Mouse (Mus musculus) embryonic facial prominence, embryonic 10.5 days (tissue): Measurements from ENCODE around the gene Asl. TPM values are rescaled to one million over a fixed set of nuclear protein-coding genes. Genes with fewer than 3 reads are reported as not detected.
"Not testable (repeated sequence)": the region's sequence is repeated elsewhere in the genome, so short reads cannot be mapped to it uniquely, and the experiment has no call there.

Experiments
- DNase-seq: peaks from one replicate; pipeline ENCODE4 v3.0.0-alpha.2; 2017; ENCODE audit warnings: low spot score
- H3K27ac ChIP-seq: fragments of 300-500 bp; sonication (generic); replicated peaks from 2 replicates; pipeline ENCODE4 v1.5.1; 2016; ENCODE audit warnings: mild to moderate bottlenecking
- H3K27me3 ChIP-seq: fragments of 300-500 bp; sonication (generic); replicated peaks from 2 replicates; pipeline ENCODE4 v1.6.1; 2016; ENCODE audit warnings: low read depth, mild to moderate bottlenecking; ENCODE audit not compliant: poor library complexity, severe bottlenecking
- H3K36me3 ChIP-seq: fragments of 300-500 bp; sonication (generic); replicated peaks from 2 replicates; pipeline ENCODE4 v1.6.1; 2016; ENCODE audit warnings: mild to moderate bottlenecking, moderate library complexity
- H3K4me1 ChIP-seq: fragments of 300-500 bp; sonication (generic); 2 replicates; pipeline ENCODE4 v1.6.1; 2016
- H3K4me3 ChIP-seq: fragments of 300-500 bp; sonication (generic); 2 replicates; pipeline ENCODE4 v1.5.1; 2016; ENCODE audit warnings: mild to moderate bottlenecking, moderate library complexity
- H3K9me3 ChIP-seq: fragments of 300-500 bp; sonication (generic); 2 replicates; pipeline ENCODE4 v1.6.1; 2016; ENCODE audit warnings: mild to moderate bottlenecking
- WGBS: fragments of 180-500 bp; shearing (Covaris S2); methylation state at CpG from one replicate; pipeline ENCODE4 v1.1.7; 2016; 5-methylcytosine and 5-hydroxymethylcytosine counted together
- polyA plus RNA-seq: library from polyadenylated mRNA; unstranded; fragments of >200 nt; fragmentation: Nextera tagmentation; extraction: Ambion mirVana; gene quantifications from 2 replicates; pipeline ENCODE4 v1.2.1, GENCODE M21; 2016

Gene Asl
- polyA plus RNA-seq, 1 experiment from 2014 or later: 34.8 TPM

DNA sequence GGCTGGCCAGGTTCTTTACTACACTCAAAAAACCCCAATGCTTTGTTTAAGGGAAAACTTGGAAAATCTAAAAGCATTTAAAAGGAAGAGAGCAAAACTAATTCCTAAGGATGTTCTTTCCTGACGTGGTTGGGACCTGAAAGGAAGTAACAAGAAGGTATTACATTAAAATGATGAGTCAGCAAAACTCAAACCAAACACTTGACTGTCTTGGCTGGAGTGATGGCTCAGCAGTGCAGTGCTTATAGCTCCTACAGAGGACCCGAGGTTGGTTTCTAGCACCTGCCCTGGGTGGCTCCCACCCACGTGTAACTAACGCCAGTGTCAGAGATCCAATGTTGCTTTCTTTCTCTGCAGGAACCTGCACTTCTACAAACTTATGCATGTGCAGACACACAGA, 12.2 kb upstream of the Asl start:
- no peak overlapping the region for H3K27ac ChIP-seq
- H3K36me3 ChIP-seq: peaks cover 88% of the 10 kb centered on the region
- H3K4me1 ChIP-seq: 0 out of 2 replicates have a peak, but pooled peaks cover 5% of the 10 kb centered on the region
- H3K4me3 ChIP-seq: no peak overlapping the region
- H3K9me3 ChIP-seq: no peaks in the 10 kb centered on the region
- no peaks in the 10 kb centered on the region for H3K27me3 ChIP-seq
- no peak for DNase-seq
- 90% methylated on average over 4 of the region's 4 CpGs for WGBS

DNA sequence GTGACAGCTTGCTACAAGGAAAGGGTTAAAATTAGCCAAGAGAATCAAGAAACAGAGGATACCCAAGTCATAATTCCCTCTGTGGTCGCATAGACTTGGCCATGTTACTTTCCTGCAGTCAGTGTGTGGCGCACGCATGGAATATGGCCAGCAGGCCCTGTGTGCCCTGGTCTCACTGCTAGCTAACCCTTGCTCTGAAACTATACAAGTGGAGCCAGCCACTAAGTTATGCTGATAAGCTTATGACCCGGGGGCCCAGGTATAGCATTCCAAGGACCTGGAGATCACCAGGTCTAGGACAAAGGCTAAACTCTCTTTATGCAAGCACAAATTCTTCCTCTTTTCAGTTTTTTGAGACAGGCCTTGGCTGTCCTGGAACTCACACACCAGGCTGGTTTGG, 11.8 kb upstream of the Asl start:
- Histone ChIP-seq H3K27ac (no peak overlapping the region), H3K4me1 (0 out of 2 replicates have a peak, but pooled peaks cover 2% of the 10 kb centered on the region), H3K27me3 (no peaks in the 10 kb centered on the region), H3K9me3 (no peaks in the 10 kb centered on the region), H3K36me3 (peaks cover 88% of the 10 kb centered on the region), H3K4me3 (no peak overlapping the region)
- 94% methylated on average over 4 of the region's 4 CpGs for WGBS
- no peak for DNase-seq

DNA sequence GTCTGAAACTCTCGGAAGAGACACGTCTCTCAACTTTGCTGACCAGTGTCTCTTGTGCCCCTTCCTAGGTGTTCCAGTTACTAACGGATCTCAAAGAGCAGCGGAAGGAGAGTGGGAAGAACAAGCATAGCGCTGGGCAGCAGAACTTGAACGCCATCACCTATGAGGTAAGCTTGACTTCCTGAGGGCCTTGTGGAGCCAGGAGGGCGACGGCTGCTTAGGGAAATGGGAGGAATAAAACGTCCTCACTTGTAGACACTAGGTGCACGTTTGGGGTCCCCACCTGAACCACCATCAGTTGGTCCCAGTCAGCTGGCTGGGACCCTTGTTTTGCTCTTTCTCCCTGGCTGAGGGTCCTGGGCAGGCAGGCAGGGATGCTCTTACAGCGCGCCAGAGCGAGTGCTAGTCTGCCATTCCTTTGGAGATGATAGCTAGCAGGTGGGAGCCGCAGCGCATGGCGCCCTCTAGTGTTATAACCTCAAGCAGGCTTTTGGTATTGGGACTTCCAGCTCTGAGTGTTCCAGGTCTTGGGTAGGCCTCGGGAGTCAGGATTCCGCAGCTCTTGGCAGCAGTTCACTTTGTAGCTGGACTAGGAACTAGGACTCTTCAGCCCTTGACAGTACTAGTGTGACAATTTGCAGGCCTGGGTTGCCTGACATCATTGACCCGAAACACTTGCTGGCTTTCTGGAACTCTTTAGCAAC, 8.9 kb upstream of the Asl start:
- peaks cover 72% of the 10 kb centered on the region for H3K36me3 ChIP-seq
- 67% methylated on average over 19 of the region's 19 CpGs for WGBS

DNA sequence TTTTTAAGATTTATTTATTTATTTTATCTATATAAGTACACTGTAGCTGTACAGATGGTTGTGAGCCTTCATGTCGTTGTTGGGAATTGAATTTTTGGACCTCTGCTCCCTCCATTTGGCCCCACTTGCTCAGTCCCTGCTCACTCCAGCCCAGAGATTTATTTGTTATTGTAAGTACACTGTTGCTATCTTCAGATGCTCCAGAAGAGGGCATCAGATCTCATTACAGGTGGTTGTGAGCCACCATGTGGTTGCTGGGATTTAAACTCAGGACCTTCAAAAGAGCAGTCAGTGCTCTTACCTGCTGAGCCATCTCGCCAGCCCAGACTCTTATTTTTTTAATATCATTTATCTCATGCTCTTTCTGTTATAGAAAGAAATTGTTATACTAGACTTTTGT, 7.3 kb upstream of the Asl start:
- H3K27ac ChIP-seq, H3K4me1 ChIP-seq, H3K9me3 ChIP-seq, DNase-seq, H3K27me3 ChIP-seq, H3K4me3 ChIP-seq: not testable (repeated sequence)
- 68% methylated on average over 2 of the region's 2 CpGs for WGBS
- peaks cover 63% of the 10 kb centered on the region for H3K36me3 ChIP-seq

More for the DNA sequence above, 8.9 kb upstream of the Asl start:
- no peaks in the 10 kb centered on the region for H3K27me3 ChIP-seq
- H3K27ac ChIP-seq: no peak overlapping the region
- H3K4me1 ChIP-seq: no peaks in the 10 kb centered on the region
- DNase-seq: peak; percentile 75
- H3K4me3 ChIP-seq: no peak overlapping the region
- no peaks in the 10 kb centered on the region for H3K9me3 ChIP-seq

DNA sequence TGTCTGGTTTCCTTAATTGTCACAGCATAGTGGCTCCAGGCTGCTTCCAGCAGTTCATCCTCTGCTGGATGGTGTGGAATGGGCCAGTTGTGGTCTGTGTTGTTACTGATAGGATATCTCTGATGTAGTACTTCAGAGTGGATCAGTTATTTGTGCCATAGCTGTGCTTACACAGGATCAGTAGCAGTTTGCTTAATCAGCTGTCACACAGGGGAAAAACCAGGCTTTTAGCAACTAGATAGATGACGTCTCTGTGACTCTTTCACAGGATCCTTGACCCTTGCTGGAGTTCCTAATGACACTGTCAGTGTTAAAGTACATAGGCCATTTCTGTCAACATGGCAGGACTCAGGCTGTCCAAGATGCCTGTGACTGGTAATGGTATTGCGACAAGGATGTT, 4.8 kb upstream of the Asl start:
- Histone ChIP-seq H3K4me3 (no peak overlapping the region), H3K27ac (no peak overlapping the region), H3K36me3 (peaks cover 41% of the 10 kb centered on the region), H3K27me3 (no peaks in the 10 kb centered on the region), H3K4me1 (peaks cover 7% of the 10 kb centered on the region; the same call in 1 of the 2 replicates), H3K9me3 (no peaks in the 10 kb centered on the region)
- WGBS: 86% methylated on average over 2 of the region's 2 CpGs
- DNase-seq: no peak

DNA sequence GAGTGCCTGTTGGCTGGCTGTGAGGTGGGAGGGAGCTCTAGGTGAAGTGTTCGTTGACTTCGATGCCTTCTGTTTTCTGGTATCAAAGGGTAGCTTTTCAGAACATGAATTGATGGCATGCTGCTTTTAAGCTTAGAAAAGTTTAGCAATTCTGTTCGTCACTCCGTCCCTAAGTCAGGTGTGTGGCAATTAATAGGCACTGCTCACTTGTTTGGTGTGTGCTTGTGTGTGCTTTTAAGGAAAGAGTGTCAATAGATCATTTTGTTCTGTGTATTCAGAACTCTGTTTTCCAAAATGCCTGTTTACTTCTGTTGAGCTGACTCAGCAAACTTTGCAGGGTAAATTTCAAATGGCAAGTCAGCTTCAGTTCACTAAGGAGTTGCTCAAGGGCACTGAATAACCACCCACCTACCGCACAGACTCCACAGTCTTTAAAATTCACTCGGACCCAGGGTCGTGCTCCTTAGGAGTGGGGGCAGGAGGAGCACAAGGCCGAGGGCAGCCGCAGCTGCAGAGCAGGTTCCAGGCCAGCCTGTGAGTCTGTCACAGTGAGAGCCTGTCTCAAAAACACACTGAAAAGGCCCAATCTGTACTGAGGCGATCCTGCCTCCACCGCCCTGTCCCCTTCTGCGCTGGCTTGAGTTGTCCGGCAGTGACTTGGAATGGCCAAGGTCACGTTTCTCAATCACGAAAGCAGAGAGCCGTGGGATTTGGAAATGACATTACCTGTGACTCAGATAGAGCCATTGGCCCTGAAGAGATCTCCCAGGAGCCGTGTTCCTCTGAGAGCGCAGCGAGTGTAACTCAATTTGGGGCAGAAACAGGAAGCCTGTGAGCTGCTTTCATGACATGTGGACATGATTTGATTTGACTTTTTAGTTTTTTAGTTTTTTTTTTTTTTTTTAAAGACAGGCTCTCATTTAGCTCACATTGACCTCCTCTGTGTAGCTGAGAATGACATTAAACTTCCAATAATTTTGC, 2.7 kb upstream of the Asl start:
- Histone ChIP-seq H3K4me1 (peaks cover 7% of the 10 kb centered on the region; the same call in 1 of the 2 replicates), H3K27ac (no peak overlapping the region), H3K36me3 (peaks cover 27% of the 10 kb centered on the region), H3K4me3 (no peak overlapping the region), H3K9me3 (no peaks in the 10 kb centered on the region), H3K27me3 (no peaks in the 10 kb centered on the region)
- 91% methylated on average over 19 of the region's 19 CpGs for WGBS
- no peak for DNase-seq

DNA sequence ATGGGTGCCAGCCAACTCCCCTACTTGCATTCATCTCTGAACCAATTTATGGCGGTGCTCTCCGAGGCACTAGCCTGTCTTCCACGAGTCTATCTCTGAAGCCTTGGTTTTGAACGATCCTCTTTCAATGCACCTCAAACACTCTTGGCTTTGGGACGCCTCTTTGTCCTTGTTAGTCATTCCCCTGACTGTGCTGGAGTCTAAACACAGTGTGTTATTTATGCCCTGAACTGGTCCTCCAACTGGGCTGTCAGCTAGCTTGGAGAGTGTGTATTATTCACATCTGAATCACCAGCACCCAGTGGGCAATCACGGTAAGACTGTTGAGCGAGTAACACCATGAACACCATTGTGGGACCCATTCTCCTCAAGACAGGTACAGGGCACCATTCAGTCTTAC, 1.4 kb downstream of the Asl start:
- DNase-seq: no peak
- Histone ChIP-seq H3K9me3 (no peaks in the 10 kb centered on the region), H3K4me3 (no peak overlapping the region), H3K36me3 (peaks cover 7% of the 10 kb centered on the region; the same call in 1 of the 2 replicates), H3K4me1 (peaks cover 20% of the 10 kb centered on the region), H3K27me3 (no peaks in the 10 kb centered on the region), H3K27ac (no peak overlapping the region)
- WGBS: 83% methylated on average over 7 of the region's 7 CpGs

DNA sequence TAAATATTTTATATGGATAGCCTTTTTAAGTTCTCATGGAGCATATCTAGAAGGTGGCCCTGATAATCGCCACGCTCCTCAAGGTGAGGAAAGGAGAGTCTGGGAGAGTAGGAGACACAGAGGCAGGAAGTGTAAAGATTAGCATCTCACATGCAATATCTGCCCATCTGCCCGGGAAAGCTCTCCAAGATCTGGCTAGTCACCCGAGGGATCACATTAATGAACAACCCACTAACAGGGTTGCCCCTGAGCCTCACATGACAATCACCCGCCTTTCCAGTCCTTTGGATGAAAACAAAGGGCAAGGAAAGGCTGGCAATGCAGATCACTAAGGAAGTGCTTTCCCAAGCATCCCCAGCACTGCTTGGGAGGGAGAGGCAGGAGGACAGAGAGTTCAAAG, 1.9 kb downstream of the Asl start:
- no peak overlapping the region for H3K4me3 ChIP-seq
- H3K4me1 ChIP-seq: peaks cover 22% of the 10 kb centered on the region
- 76% methylated on average over 5 of the region's 5 CpGs for WGBS
- no peaks in the 10 kb centered on the region for H3K27me3 ChIP-seq
- H3K36me3 ChIP-seq: peaks cover 4% of the 10 kb centered on the region; the same call in 1 of the 2 replicates
- DNase-seq: no peak
- H3K9me3 ChIP-seq: no peaks in the 10 kb centered on the region
- H3K27ac ChIP-seq: no peak overlapping the region

DNA sequence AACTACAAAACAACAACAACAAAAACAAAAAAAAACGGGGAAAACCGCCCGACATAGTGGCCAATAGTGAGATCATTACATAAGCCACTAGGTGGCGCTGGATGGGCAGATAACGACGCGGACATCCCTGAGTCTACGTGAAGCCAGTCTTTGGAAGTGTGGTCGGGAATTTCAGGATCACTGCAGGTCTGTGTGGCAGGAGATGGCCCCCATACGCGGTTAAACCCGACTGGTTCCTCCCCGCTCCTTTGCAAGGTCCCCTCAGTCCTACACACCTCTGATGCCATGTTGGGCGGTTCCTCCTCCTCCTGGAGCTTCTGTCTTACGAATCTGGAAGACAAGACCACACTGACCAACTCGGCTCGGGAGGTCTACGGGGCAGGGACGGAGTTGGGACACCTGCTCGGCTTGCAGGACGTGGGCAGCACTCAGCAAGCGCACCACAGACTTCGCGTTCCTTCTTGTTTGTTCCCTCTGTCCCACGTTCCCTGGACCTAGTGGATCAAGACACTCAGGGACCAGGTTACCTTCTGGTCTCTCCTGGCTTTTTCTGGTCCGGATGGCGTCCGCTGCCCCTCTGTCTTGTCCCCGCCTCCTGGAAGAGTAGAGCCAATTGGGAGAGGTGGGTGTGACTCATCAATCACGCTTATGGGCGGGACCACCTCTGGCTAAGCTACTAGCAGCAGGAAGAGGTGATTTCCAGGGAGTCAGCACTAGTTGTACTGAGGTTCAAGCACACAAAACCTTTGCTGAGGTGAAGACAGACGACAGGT, 5.1 kb downstream of the Asl start:
- Histone ChIP-seq H3K4me3 (peak overlapping the region; percentile 64), H3K27me3 (no peaks in the 10 kb centered on the region), H3K4me1 (peaks cover 33% of the 10 kb centered on the region), H3K36me3 (no peaks in the 10 kb centered on the region), H3K27ac (peak overlapping the region; percentile 80), H3K9me3 (no peaks in the 10 kb centered on the region)
- peak; percentile 88 for DNase-seq
- under 1% methylated on average over 32 of the region's 32 CpGs for WGBS

DNA sequence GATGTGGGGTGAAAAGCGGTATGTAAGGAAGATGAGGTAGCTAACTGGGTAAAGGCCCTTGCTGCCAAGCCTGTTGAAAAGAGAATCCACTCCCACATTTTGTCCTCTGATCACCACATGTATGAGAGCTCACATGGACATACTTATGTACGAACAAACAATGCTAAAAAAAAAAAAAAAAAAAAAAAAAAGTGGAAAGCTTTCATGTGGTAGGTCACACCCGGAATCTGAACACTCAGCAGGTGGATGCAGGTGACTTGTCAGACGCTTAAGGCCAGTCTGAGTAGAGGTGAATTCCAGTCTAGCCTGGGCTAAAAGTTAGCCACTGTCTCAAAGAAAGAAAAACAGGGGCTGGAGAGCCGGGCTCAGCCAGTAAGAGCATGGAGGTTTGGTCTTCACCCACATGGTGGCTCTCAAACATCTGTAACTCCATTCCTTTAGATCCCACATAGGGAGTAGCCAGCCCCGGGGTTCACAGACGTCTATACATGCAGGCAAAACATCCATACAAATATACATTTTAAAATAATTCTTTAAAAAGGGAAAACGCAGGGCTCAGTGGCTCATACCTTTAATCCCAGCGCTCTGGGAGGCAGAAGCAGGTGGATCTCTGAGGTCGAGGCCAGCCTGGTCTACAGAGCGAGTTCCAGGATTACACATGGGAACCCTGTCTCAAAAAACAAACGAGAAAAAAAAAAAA, 5.8 kb downstream of the Asl start:
- no peak for DNase-seq
- WGBS: 41% methylated on average over 12 of the region's 12 CpGs
- Histone ChIP-seq H3K9me3 (no peaks in the 10 kb centered on the region), H3K27me3 (no peaks in the 10 kb centered on the region), H3K27ac (no peak overlapping the region), H3K36me3 (peaks cover 4% of the 10 kb centered on the region; the same call in 1 of the 2 replicates), H3K4me1 (peaks cover 33% of the 10 kb centered on the region), H3K4me3 (peak overlapping the region; percentile 64)

DNA sequence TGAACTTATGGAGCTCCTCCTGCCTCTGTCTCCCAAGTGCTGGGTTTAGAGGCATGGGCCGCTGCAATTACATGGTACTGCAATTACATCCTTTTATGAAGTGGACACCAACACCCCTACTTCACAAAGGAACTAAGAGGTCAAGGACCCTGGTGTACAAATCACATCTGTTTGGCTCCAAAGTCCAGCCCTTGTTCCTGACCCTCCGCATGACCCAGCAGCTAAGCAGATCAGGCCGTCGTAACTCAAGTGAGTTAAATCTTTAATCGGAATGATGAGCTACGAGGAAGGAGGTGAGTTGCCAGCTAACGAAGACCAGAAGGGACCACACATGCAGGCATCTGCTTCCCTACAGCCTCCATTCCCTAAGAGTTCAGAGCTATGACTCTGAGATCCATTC, 6.7 kb downstream of the Asl start:
- no peak overlapping the region for H3K27ac ChIP-seq
- peaks cover 33% of the 10 kb centered on the region for H3K4me1 ChIP-seq
- no peak for DNase-seq
- peaks cover 12% of the 10 kb centered on the region; the same call in 1 of the 2 replicates for H3K36me3 ChIP-seq
- WGBS: 60% methylated on average over 7 of the region's 7 CpGs
- H3K27me3 ChIP-seq: no peaks in the 10 kb centered on the region
- H3K4me3 ChIP-seq: no peak overlapping the region
- H3K9me3 ChIP-seq: no peaks in the 10 kb centered on the region
